1 mouse cellular context compared by ENCODE assay signal in genomic region chr7:126695631-126696207, GRCm38 (mm10).
TF ChIP-seq lines count a peak whose summit lies in the region.

Slx1b (minus strand) TSS chr7:126695784.

TF ChIP-seq in MEL, 35 proteins besides CTCF, POLR2A, EP300 and RAD21 (continued from another document):
- TF ChIP-seq MAZ (IDR thresholded peaks at IDR 0.05; ENCODE audit: low read depth, low read length) (no peak; the same call in 1 of the 2 replicates), MEF2A (IDR thresholded peaks at IDR 0.05; ENCODE audit: extremely low read depth, insufficient replicate concordance, low read depth, low read length, poor library complexity, severe bottlenecking) (no peak), TAL1 (IDR thresholded peaks at IDR 0.05; ENCODE audit: low read length) (no peak), MYC (IDR thresholded peaks at IDR 0.05; ENCODE audit: low read depth, low read length) (peak; percentile 82; the same call in 1 of the 2 replicates)
